Mouse (Mus musculus): ENCODE measurements at regions not wholly inside any gene's neighbourhood (a gene's known extent, or its start where the extent isn't known, plus 50 kb on each side); places are given as distances from the start of the nearest gene placed in this dataset.

GRCm38 (mm10) chr5:77581702-77582101 lies 173.9 kb upstream of the Igfbp7 start:
- no peaks in the 10 kb centered on the region for H3K4me1 ChIP-seq (ENCODE audit: control insufficient read depth in 1 of 2, insufficient read depth in 2 of 2, low read length in 2 of 2)
- DNase-seq (ENCODE audit: low read depth, low spot score), result no peak
- H3K9ac ChIP-seq (ENCODE audit: control insufficient read depth, low read depth, low read length, poor library complexity, severe bottlenecking), result no peak overlapping the region
- no peaks in the 10 kb centered on the region for H3K79me2 ChIP-seq (ENCODE audit: control insufficient read depth, insufficient read depth, low read length, poor library complexity)
- no peak for TF ChIP-seq EP300 (IDR thresholded peaks at IDR 0.05; ENCODE audit: low read depth in 1 of 2, low read length in 2 of 2)
- TF ChIP-seq MAZ (IDR thresholded peaks at IDR 0.05; ENCODE audit: low read depth, low read length), result no peak
- no peak for TF ChIP-seq POLR2AphosphoS2 (IDR thresholded peaks at IDR 0.05; ENCODE audit: low read length)
- no peak for TF ChIP-seq MXI1 (IDR thresholded peaks at IDR 0.05; ENCODE audit: low read depth, low read length)
- TF ChIP-seq NELFE (IDR thresholded peaks at IDR 0.05; ENCODE audit: low read depth, low read length), result no peak
- TF ChIP-seq BHLHE40 (IDR thresholded peaks at IDR 0.05; ENCODE audit: borderline replicate concordance, low read depth, low read length), result no peak
- no peak for TF ChIP-seq RAD21 (IDR thresholded peaks at IDR 0.05; ENCODE audit: low read depth, low read length)
- no peak for TF ChIP-seq CHD2 (IDR thresholded peaks at IDR 0.05; ENCODE audit: low read length)
- no peak for TF ChIP-seq POLR2AphosphoS5 (IDR thresholded peaks at IDR 0.05; ENCODE audit: borderline replicate concordance, low read depth, low read length)
- TF ChIP-seq JUND (IDR thresholded peaks at IDR 0.05; ENCODE audit: low read depth, low read length), result no peak
- TF ChIP-seq SMC3 (IDR thresholded peaks at IDR 0.05; ENCODE audit: low read depth, low read length), result no peak
- H3K36me3 ChIP-seq (ENCODE audit: control insufficient read depth in 1 of 2, insufficient read depth in 2 of 2, low read length in 2 of 2), result no peaks in the 10 kb centered on the region
- H3K27me3 ChIP-seq (ENCODE audit: control insufficient read depth in 1 of 2, insufficient read depth in 2 of 2, low read length in 2 of 2), result no peaks in the 10 kb centered on the region
- H3K4me3 ChIP-seq (ENCODE audit: control insufficient read depth in 1 of 2, insufficient read depth in 1 of 2, low read depth in 2 of 2, low read length in 2 of 2), result no peak overlapping the region
- no peak overlapping the region for H3K27ac ChIP-seq (ENCODE audit: control insufficient read depth, low read depth, low read length)
- no peaks in the 10 kb centered on the region for H3K9me3 ChIP-seq (replicated peaks; ENCODE audit: insufficient read depth, low read length)

DNA sequence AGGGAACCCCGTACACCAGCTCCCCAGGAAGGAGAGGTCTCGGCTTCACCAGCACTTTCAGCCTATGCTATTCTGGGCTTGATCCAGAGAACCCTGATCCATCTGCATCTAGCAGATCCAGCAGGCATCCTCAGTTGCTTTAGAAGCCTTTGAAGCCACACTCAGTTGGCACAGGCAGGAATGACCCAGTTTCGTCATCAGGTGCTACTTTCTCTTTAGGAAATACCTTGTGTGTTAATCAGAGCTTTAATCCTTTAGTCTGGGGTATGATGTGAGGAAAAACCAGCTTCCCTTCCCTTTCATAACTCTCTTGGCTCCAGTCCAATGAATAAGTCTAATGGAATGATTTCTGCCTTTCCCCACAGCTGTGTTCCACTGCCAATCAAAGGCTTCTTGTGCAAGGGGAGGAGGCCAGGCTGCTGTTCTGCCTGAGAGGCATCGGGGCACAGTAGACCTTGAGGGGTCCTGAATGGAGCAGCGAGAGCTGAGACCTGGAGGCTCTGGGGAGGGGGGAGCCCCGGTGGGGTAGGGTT lies 173.3 kb upstream of the Igfbp7 start:
- no peaks in the 10 kb centered on the region for H3K4me1 ChIP-seq (ENCODE audit: control insufficient read depth in 1 of 2, insufficient read depth in 2 of 2, low read length in 2 of 2)
- H3K27me3 ChIP-seq (ENCODE audit: control insufficient read depth in 1 of 2, insufficient read depth in 2 of 2, low read length in 2 of 2), result no peaks in the 10 kb centered on the region
- no peak overlapping the region for H3K4me3 ChIP-seq (ENCODE audit: control insufficient read depth in 1 of 2, insufficient read depth in 1 of 2, low read depth in 2 of 2, low read length in 2 of 2)
- no peaks in the 10 kb centered on the region for H3K36me3 ChIP-seq (ENCODE audit: control insufficient read depth in 1 of 2, insufficient read depth in 2 of 2, low read length in 2 of 2)
- H3K79me2 ChIP-seq (ENCODE audit: control insufficient read depth, insufficient read depth, low read length, poor library complexity), result no peaks in the 10 kb centered on the region
- TF ChIP-seq KAT2A (conservative IDR thresholded peaks at IDR 0.05; ENCODE audit: low read depth, low read length) (no peak), TAL1 (IDR thresholded peaks at IDR 0.05; ENCODE audit: low read length) (no peak), MYC (IDR thresholded peaks at IDR 0.05; ENCODE audit: low read depth, low read length) (no peak), MYB (IDR thresholded peaks at IDR 0.05; ENCODE audit: low read depth, low read length) (no peak), ZMIZ1 (IDR thresholded peaks at IDR 0.05; ENCODE audit: low read depth, low read length) (no peak), HCFC1 (IDR thresholded peaks at IDR 0.05; ENCODE audit: low read depth, low read length) (no peak), MAFK (IDR thresholded peaks at IDR 0.05; ENCODE audit: borderline replicate concordance, low read depth, low read length) (no peak), POLR2AphosphoS5 (IDR thresholded peaks at IDR 0.05; ENCODE audit: borderline replicate concordance, low read depth, low read length) (no peak), SIN3A (IDR thresholded peaks at IDR 0.05; ENCODE audit: low read length) (no peak), BHLHE40 (IDR thresholded peaks at IDR 0.05; ENCODE audit: borderline replicate concordance, low read depth, low read length) (no peak), MXI1 (IDR thresholded peaks at IDR 0.05; ENCODE audit: low read depth, low read length) (no peak), SMC3 (IDR thresholded peaks at IDR 0.05; ENCODE audit: low read depth, low read length) (no peak), TBP (IDR thresholded peaks at IDR 0.05; ENCODE audit: low read depth, low read length) (no peak), UBTF (IDR thresholded peaks at IDR 0.05; ENCODE audit: borderline replicate concordance, insufficient read depth, low read depth, low read length) (no peak), ELF1 (IDR thresholded peaks at IDR 0.05; ENCODE audit: low read depth, low read length) (no peak), MAX (IDR thresholded peaks at IDR 0.05; ENCODE audit: low read length) (no peak), USF1 (IDR thresholded peaks at IDR 0.05; ENCODE audit: low read depth, low read length) (no peak)
- no peak for DNase-seq (ENCODE audit: low read depth, low spot score)
- no peaks in the 10 kb centered on the region for H3K9me3 ChIP-seq (replicated peaks; ENCODE audit: insufficient read depth, low read length)
- H3K27ac ChIP-seq (ENCODE audit: control insufficient read depth, low read depth, low read length), result no peak overlapping the region
- no peak overlapping the region for H3K9ac ChIP-seq (ENCODE audit: control insufficient read depth, low read depth, low read length, poor library complexity, severe bottlenecking)

Data from MEL (cell line).